Mouse (Mus musculus): Measurements from ENCODE around the gene Phldb3. TPM values are rescaled to one million over a fixed set of nuclear protein-coding genes. Genes with fewer than 3 reads are reported as not detected.

The Phldb3 gene
- total and polyA plus RNA-seq, 2 experiments from 2014 or later: 0.11 TPM; not detected in 1

- Histone ChIP-seq H3K4me2 (ENCODE audit: low read depth, low read length, poor library complexity, severe bottlenecking) (no peak overlapping the region), H3K9ac (replicated peaks; ENCODE audit: low read length, poor library complexity, severe bottlenecking) (no peak overlapping the region), H3K4me3 (ENCODE audit: low read depth, low read length) (no peak overlapping the region), H3K4me1 (ENCODE audit: insufficient read depth, low read length) (no peaks in the 10 kb centered on the region), H3K27me3 (ENCODE audit: insufficient read depth, low read length) (no peaks in the 10 kb centered on the region), H3K27ac (ENCODE audit: low read depth, low read length) (no peak overlapping the region), H3K36me3 (ENCODE audit: insufficient read depth, low read length) (peaks cover 53% of the 10 kb centered on the region), H3K9me3 (ENCODE audit: low read length) (no peaks in the 10 kb centered on the region)
- TF ChIP-seq CTCF (IDR thresholded peaks at IDR 0.05): no peak
- ATAC-seq (ENCODE audit: low FRiP score) (no peak), DNase-seq (ENCODE audit: low spot score) (no peak)
- WGBS: 96% methylated on average over 9 of the region's 9 CpGs
Measured at GRCm38 (mm10) chr7:24566206-24566605, 44.4 kb upstream of the Phldb3 start.

GRCm38 (mm10) chr7:24568512-24568911 is 42.1 kb upstream of the Phldb3 start:
- DNase-seq (ENCODE audit: low spot score) (no peak), ATAC-seq (ENCODE audit: low FRiP score) (no peak)
- no peak for TF ChIP-seq CTCF (IDR thresholded peaks at IDR 0.05)
- Histone ChIP-seq H3K4me2 (ENCODE audit: low read depth, low read length, poor library complexity, severe bottlenecking) (no peak overlapping the region), H3K9ac (replicated peaks; ENCODE audit: low read length, poor library complexity, severe bottlenecking) (no peak overlapping the region), H3K9me3 (ENCODE audit: low read length) (no peaks in the 10 kb centered on the region), H3K36me3 (ENCODE audit: insufficient read depth, low read length) (peaks cover 43% of the 10 kb centered on the region), H3K4me1 (ENCODE audit: insufficient read depth, low read length) (no peaks in the 10 kb centered on the region), H3K27me3 (ENCODE audit: insufficient read depth, low read length) (no peaks in the 10 kb centered on the region), H3K4me3 (ENCODE audit: low read depth, low read length) (no peak overlapping the region), H3K27ac (ENCODE audit: low read depth, low read length) (no peak overlapping the region)
- WGBS: 89% methylated on average over 4 of the region's 4 CpGs

- DNase-seq (ENCODE audit: low spot score): no peak
- Histone ChIP-seq H3K36me3 (ENCODE audit: insufficient read depth, low read length) (peaks cover 37% of the 10 kb centered on the region), H3K9ac (replicated peaks; ENCODE audit: low read length, poor library complexity, severe bottlenecking) (no peak overlapping the region), H3K4me3 (ENCODE audit: low read depth, low read length) (no peak overlapping the region), H3K4me1 (ENCODE audit: insufficient read depth, low read length) (no peaks in the 10 kb centered on the region), H3K27ac (ENCODE audit: low read depth, low read length) (no peak overlapping the region), H3K4me2 (ENCODE audit: low read depth, low read length, poor library complexity, severe bottlenecking) (no peak overlapping the region), H3K27me3 (ENCODE audit: insufficient read depth, low read length) (no peaks in the 10 kb centered on the region), H3K9me3 (ENCODE audit: low read length) (no peaks in the 10 kb centered on the region)
- WGBS: 91% methylated on average over 4 of the region's 4 CpGs
- TF ChIP-seq CTCF (IDR thresholded peaks at IDR 0.05): no peak
- ATAC-seq (ENCODE audit: low FRiP score): no peak
Measured at GRCm38 (mm10) chr7:24571071-24571470, 39.5 kb upstream of the Phldb3 start.

GRCm38 (mm10) chr7:24572455-24572854 is 38.1 kb upstream of the Phldb3 start:
- no peak overlapping the region for H3K4me3 ChIP-seq (ENCODE audit: low read depth, low read length)
- no peak overlapping the region for H3K27ac ChIP-seq (ENCODE audit: low read depth, low read length)
- peaks cover 23% of the 10 kb centered on the region for H3K36me3 ChIP-seq (ENCODE audit: insufficient read depth, low read length)
- no peak overlapping the region for H3K4me2 ChIP-seq (ENCODE audit: low read depth, low read length, poor library complexity, severe bottlenecking)
- no peaks in the 10 kb centered on the region for H3K4me1 ChIP-seq (ENCODE audit: insufficient read depth, low read length)
- no peaks in the 10 kb centered on the region for H3K9me3 ChIP-seq (ENCODE audit: low read length)
- H3K9ac ChIP-seq (replicated peaks; ENCODE audit: low read length, poor library complexity, severe bottlenecking): no peak overlapping the region
- TF ChIP-seq CTCF (IDR thresholded peaks at IDR 0.05): peak; percentile 59
- H3K27me3 ChIP-seq (ENCODE audit: insufficient read depth, low read length): no peaks in the 10 kb centered on the region
- ATAC-seq (ENCODE audit: low FRiP score) (no peak), DNase-seq (ENCODE audit: low spot score) (no peak)
- 54% methylated on average over 5 of the region's 5 CpGs for WGBS

GRCm38 (mm10) chr7:24574224-24574796 is 36.3 kb upstream of the Phldb3 start:
- DNase-seq (ENCODE audit: low spot score) (no peak), ATAC-seq (ENCODE audit: low FRiP score) (no peak)
- H3K9me3 ChIP-seq (ENCODE audit: low read length): no peaks in the 10 kb centered on the region
- no peak overlapping the region for H3K27ac ChIP-seq (ENCODE audit: low read depth, low read length)
- H3K4me2 ChIP-seq (ENCODE audit: low read depth, low read length, poor library complexity, severe bottlenecking): no peak overlapping the region
- no peak overlapping the region for H3K9ac ChIP-seq (replicated peaks; ENCODE audit: low read length, poor library complexity, severe bottlenecking)
- no peak overlapping the region for H3K4me3 ChIP-seq (ENCODE audit: low read depth, low read length)
- H3K27me3 ChIP-seq (ENCODE audit: insufficient read depth, low read length): no peaks in the 10 kb centered on the region
- TF ChIP-seq CTCF (IDR thresholded peaks at IDR 0.05): no peak
- no peaks in the 10 kb centered on the region for H3K4me1 ChIP-seq (ENCODE audit: insufficient read depth, low read length)
- H3K36me3 ChIP-seq (ENCODE audit: insufficient read depth, low read length): peaks cover 10% of the 10 kb centered on the region
- WGBS: 70% methylated on average over 12 of the region's 12 CpGs

- H3K4me3 ChIP-seq (ENCODE audit: low read depth, low read length): no peak overlapping the region
- no peaks in the 10 kb centered on the region for H3K9me3 ChIP-seq (ENCODE audit: low read length)
- H3K27me3 ChIP-seq (ENCODE audit: insufficient read depth, low read length): no peaks in the 10 kb centered on the region
- no peak overlapping the region for H3K4me2 ChIP-seq (ENCODE audit: low read depth, low read length, poor library complexity, severe bottlenecking)
- H3K4me1 ChIP-seq (ENCODE audit: insufficient read depth, low read length): no peaks in the 10 kb centered on the region
- no peak for TF ChIP-seq CTCF (IDR thresholded peaks at IDR 0.05)
- 91% methylated on average over 10 of the region's 10 CpGs for WGBS
- ATAC-seq (ENCODE audit: low FRiP score): no peak
- H3K27ac ChIP-seq (ENCODE audit: low read depth, low read length): no peak overlapping the region
- no peak for DNase-seq (ENCODE audit: low spot score)
- H3K36me3 ChIP-seq (ENCODE audit: insufficient read depth, low read length): no peaks in the 10 kb centered on the region
- H3K9ac ChIP-seq (replicated peaks; ENCODE audit: low read length, poor library complexity, severe bottlenecking): no peak overlapping the region
Measured at GRCm38 (mm10) chr7:24577811-24578210, 32.8 kb upstream of the Phldb3 start.
